Mouse (Mus musculus): ENCODE data around the gene Gm26938. TPM values are rescaled to one million over a fixed set of nuclear protein-coding genes. Genes with fewer than 3 reads are reported as not detected.
A peak's percentile ranks its signal among the peaks of the same experiment; 100 is the strongest.

Gm26938 gene
- polyA plus RNA-seq, 1 experiment from 2014 or later, result not detected

DNA sequence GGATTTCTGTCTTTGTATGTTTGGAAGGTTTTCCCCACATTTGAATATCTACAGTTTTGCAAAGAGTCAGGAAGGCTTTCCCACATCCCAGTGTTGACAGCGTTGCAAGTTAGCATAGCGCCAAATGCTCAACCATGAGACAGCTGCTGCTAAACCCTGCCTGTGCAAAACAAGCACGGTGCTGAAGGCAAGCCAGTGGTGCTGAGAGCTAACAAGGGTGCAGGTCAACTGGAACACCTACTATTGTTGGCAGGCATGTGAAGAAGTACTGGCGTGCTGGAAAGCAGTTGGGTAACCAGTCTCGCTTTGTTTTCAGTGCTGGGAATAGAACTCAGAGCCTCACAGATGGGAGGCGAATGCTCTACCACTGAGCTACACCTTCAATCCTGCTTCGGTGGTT is 9.5 kb upstream of the Gm26938 start:
- WGBS, result 87% methylated on average over 7 of the region's 7 CpGs
- Histone ChIP-seq H3K4me3 (ENCODE audit: low read depth, low read length) (no peak overlapping the region), H3K36me3 (ENCODE audit: control insufficient read depth, insufficient read depth, low read length) (no peaks in the 10 kb centered on the region), H3K27me3 (ENCODE audit: control insufficient read depth, insufficient read depth, low read length) (no peaks in the 10 kb centered on the region), H3K9ac (ENCODE audit: low read length) (no peak overlapping the region), H3K4me1 (ENCODE audit: control insufficient read depth, insufficient read depth, low read length) (no peaks in the 10 kb centered on the region), H3K27ac (ENCODE audit: low read depth, low read length) (no peak overlapping the region), H3K9me3 (ENCODE audit: control insufficient read depth, low read length) (no peaks in the 10 kb centered on the region), H3K4me2 (no peak overlapping the region)
- DNase-seq (ENCODE audit: low spot score, missing footprints) (no peak), ATAC-seq (ENCODE audit: low FRiP score) (no peak)

DNA sequence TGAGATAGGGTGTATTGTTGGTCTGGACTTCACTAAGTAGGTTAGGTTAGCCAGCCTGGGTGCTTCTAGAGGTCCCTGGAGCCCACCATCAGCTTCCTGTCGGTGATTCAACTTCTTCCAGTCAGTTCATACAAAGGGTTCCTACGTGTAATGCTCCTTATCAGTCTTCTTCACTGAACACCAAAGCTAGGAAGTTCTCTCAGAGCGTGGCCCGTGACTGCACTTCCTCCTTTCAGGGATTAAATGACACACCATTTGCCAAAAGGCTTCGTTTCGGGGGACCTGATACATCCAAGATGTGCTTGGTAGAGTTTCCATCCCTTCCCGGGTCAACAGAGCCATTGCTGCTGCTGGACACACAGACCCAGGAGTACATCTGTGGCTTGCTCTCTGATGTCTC is 5.9 kb upstream of the Gm26938 start:
- no peak overlapping the region for H3K4me2 ChIP-seq
- H3K27me3 ChIP-seq (ENCODE audit: control insufficient read depth, insufficient read depth, low read length), result no peaks in the 10 kb centered on the region
- no peaks in the 10 kb centered on the region for H3K9me3 ChIP-seq (ENCODE audit: control insufficient read depth, low read length)
- 83% methylated on average over 7 of the region's 7 CpGs for WGBS
- H3K9ac ChIP-seq (ENCODE audit: low read length), result no peak overlapping the region
- no peaks in the 10 kb centered on the region for H3K36me3 ChIP-seq (ENCODE audit: control insufficient read depth, insufficient read depth, low read length)
- DNase-seq (ENCODE audit: low spot score, missing footprints) (peak; percentile 66), ATAC-seq (ENCODE audit: low FRiP score) (no peak)
- no peaks in the 10 kb centered on the region for H3K4me1 ChIP-seq (ENCODE audit: control insufficient read depth, insufficient read depth, low read length)
- no peak overlapping the region for H3K27ac ChIP-seq (ENCODE audit: low read depth, low read length)
- no peak overlapping the region for H3K4me3 ChIP-seq (ENCODE audit: low read depth, low read length)

DNA sequence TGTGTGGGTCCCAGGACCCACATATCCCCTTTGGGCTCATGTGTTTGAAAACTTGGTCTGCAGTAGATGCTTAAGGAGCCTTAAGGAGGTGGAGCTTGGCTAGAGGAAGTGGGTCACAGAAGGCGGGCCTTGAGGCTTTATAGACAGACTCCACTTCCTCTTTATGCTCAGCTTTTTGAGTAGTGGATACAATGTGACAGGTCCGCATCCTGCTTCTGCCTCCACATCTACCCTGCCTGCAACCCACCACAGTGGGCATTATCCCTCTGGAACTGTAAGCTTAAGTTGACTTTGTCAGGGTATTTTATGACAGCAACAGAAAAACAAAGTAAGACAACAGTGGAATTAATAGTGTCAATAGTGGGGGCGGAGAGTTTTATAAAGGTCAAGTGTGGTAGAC is 4.5 kb upstream of the Gm26938 start:
- H3K4me1 ChIP-seq (ENCODE audit: control insufficient read depth, insufficient read depth, low read length), result peaks cover 4% of the 10 kb centered on the region
- no peak overlapping the region for H3K27ac ChIP-seq (ENCODE audit: low read depth, low read length)
- H3K4me2 ChIP-seq, result no peak overlapping the region
- H3K36me3 ChIP-seq (ENCODE audit: control insufficient read depth, insufficient read depth, low read length), result no peaks in the 10 kb centered on the region
- H3K27me3 ChIP-seq (ENCODE audit: control insufficient read depth, insufficient read depth, low read length), result no peaks in the 10 kb centered on the region
- H3K4me3 ChIP-seq (ENCODE audit: low read depth, low read length), result no peak overlapping the region
- no peaks in the 10 kb centered on the region for H3K9me3 ChIP-seq (ENCODE audit: control insufficient read depth, low read length)
- DNase-seq (ENCODE audit: low spot score, missing footprints) (peak; percentile 26), ATAC-seq (ENCODE audit: low FRiP score) (no peak)
- WGBS, result 88% methylated on average over 3 of the region's 3 CpGs
- H3K9ac ChIP-seq (ENCODE audit: low read length), result no peak overlapping the region

DNA sequence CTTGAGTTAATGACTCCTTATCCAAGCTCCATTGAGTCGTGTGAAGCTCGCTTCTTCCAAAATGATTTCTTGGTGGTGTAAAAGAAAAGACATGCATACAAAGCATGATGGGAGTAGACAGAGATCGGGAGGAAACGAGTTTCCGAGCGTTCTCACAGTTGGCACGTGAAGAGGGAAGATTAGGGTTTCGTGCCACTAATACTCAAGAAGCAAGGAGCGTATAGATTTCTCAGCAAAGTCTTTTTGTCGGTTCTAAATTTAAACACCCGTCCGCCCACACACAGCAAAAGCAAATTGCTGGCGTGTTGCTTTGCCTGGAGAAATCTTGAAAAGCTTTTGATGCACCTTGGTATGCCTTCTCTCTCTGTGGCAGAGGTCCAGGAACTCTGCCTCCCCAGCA is 3.2 kb upstream of the Gm26938 start:
- Histone ChIP-seq H3K4me3 (ENCODE audit: low read depth, low read length) (no peak overlapping the region), H3K4me1 (ENCODE audit: control insufficient read depth, insufficient read depth, low read length) (peaks cover 8% of the 10 kb centered on the region), H3K36me3 (ENCODE audit: control insufficient read depth, insufficient read depth, low read length) (no peaks in the 10 kb centered on the region), H3K27me3 (ENCODE audit: control insufficient read depth, insufficient read depth, low read length) (no peaks in the 10 kb centered on the region), H3K9me3 (ENCODE audit: control insufficient read depth, low read length) (no peaks in the 10 kb centered on the region), H3K9ac (ENCODE audit: low read length) (no peak overlapping the region), H3K4me2 (no peak overlapping the region), H3K27ac (ENCODE audit: low read depth, low read length) (no peak overlapping the region)
- ATAC-seq (ENCODE audit: low FRiP score) (no peak), DNase-seq (ENCODE audit: low spot score, missing footprints) (no peak)
- WGBS, result 87% methylated on average over 13 of the region's 13 CpGs

DNA sequence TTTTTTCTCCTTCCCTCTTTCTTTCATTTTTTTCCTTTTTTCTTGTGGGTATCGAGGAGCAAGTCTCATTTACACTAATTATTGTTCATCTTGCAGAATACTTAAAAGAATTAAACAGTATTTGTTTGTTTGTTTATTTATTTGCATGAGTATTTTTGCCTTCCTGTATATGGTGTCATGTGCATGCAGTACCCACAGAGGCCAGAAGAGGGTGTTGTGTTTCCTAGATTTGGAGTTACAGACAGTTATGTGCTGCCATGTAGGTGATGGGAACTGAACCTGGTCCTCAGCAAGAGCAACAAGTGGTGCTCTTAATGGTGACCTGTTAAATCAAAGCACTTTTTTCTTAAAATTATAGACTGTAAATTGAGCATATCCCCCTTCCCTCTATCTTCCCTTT is 1.4 kb upstream of the Gm26938 start:
- Histone ChIP-seq H3K27ac (ENCODE audit: low read depth, low read length) (no peak overlapping the region), H3K36me3 (ENCODE audit: control insufficient read depth, insufficient read depth, low read length) (peaks cover 4% of the 10 kb centered on the region; the same call in 1 of the 2 replicates), H3K9ac (ENCODE audit: low read length) (no peak overlapping the region), H3K4me3 (ENCODE audit: low read depth, low read length) (no peak overlapping the region), H3K9me3 (ENCODE audit: control insufficient read depth, low read length) (no peaks in the 10 kb centered on the region), H3K27me3 (ENCODE audit: control insufficient read depth, insufficient read depth, low read length) (no peaks in the 10 kb centered on the region), H3K4me1 (ENCODE audit: control insufficient read depth, insufficient read depth, low read length) (peaks cover 8% of the 10 kb centered on the region), H3K4me2 (no peak overlapping the region)
- 91% methylated on average over 1 of the region's 1 CpGs for WGBS
- DNase-seq (ENCODE audit: low spot score, missing footprints) (no peak), ATAC-seq (ENCODE audit: low FRiP score) (no peak)

DNA sequence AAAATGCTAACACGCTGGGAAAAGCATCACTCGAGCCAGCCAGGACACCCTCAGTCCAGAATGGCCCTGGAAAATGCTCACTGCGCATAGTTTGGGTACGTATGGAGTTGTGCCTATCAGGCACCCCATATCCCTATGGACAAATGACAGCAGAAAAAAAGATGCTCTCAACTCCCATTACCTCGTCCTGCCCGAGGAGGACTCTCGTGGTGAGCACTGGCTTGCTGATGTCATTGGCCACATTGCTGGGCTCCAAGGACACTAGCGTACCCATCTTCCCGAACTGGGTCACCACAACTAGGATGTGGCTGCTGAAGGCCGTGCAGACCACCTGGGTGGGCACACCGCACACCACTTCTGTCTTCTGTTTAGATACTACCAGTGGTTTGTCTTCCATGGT is 260 bp downstream of the Gm26938 start:
- H3K9ac ChIP-seq (ENCODE audit: low read length), result peak overlapping the region; percentile 82
- H3K4me2 ChIP-seq, result peak overlapping the region; percentile 90
- H3K36me3 ChIP-seq (ENCODE audit: control insufficient read depth, insufficient read depth, low read length), result peaks cover 6% of the 10 kb centered on the region; the same call in 1 of the 2 replicates
- H3K4me3 ChIP-seq (ENCODE audit: low read depth, low read length), result peak overlapping the region; percentile 75
- peak; percentile 25; the same call in 1 of the 2 replicates for ATAC-seq (ENCODE audit: low FRiP score)
- no peak for DNase-seq (ENCODE audit: low spot score, missing footprints)
- no peaks in the 10 kb centered on the region for H3K9me3 ChIP-seq (ENCODE audit: control insufficient read depth, low read length)
- peaks cover 8% of the 10 kb centered on the region for H3K4me1 ChIP-seq (ENCODE audit: control insufficient read depth, insufficient read depth, low read length)
- 54% methylated on average over 11 of the region's 11 CpGs for WGBS
- H3K27me3 ChIP-seq (ENCODE audit: control insufficient read depth, insufficient read depth, low read length), result no peaks in the 10 kb centered on the region
- no peak overlapping the region for H3K27ac ChIP-seq (ENCODE audit: low read depth, low read length)

DNA sequence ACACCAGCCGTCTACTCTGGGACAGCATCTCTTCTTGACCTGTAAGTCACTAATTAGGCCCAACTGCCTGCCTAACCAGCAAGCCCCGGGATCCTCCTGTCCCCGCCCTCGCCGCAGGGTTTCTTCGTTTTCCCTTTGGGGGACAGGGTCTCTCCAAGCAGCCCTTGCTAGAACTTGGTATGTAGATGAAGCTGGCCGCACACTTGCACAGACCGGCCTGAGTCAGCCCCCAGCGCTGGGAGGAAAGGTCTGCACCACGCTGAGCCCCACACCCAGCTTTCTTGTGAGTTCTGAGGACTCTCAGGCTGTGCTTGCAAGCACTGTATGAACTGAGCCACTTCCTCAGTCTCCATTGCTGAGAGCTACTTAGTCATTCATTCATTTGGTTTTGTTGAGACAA is 1.7 kb downstream of the Gm26938 start:
- Histone ChIP-seq H3K9me3 (ENCODE audit: control insufficient read depth, low read length) (no peaks in the 10 kb centered on the region), H3K4me3 (ENCODE audit: low read depth, low read length) (no peak overlapping the region), H3K4me2 (no peak overlapping the region), H3K27ac (ENCODE audit: low read depth, low read length) (no peak overlapping the region), H3K4me1 (ENCODE audit: control insufficient read depth, insufficient read depth, low read length) (peaks cover 8% of the 10 kb centered on the region), H3K36me3 (ENCODE audit: control insufficient read depth, insufficient read depth, low read length) (peaks cover 6% of the 10 kb centered on the region; the same call in 1 of the 2 replicates), H3K27me3 (ENCODE audit: control insufficient read depth, insufficient read depth, low read length) (no peaks in the 10 kb centered on the region), H3K9ac (ENCODE audit: low read length) (no peak overlapping the region)
- no peak for DNase-seq (ENCODE audit: low spot score, missing footprints)
- ATAC-seq (ENCODE audit: low FRiP score), result no peak
- 93% methylated on average over 10 of the region's 10 CpGs for WGBS

DNA sequence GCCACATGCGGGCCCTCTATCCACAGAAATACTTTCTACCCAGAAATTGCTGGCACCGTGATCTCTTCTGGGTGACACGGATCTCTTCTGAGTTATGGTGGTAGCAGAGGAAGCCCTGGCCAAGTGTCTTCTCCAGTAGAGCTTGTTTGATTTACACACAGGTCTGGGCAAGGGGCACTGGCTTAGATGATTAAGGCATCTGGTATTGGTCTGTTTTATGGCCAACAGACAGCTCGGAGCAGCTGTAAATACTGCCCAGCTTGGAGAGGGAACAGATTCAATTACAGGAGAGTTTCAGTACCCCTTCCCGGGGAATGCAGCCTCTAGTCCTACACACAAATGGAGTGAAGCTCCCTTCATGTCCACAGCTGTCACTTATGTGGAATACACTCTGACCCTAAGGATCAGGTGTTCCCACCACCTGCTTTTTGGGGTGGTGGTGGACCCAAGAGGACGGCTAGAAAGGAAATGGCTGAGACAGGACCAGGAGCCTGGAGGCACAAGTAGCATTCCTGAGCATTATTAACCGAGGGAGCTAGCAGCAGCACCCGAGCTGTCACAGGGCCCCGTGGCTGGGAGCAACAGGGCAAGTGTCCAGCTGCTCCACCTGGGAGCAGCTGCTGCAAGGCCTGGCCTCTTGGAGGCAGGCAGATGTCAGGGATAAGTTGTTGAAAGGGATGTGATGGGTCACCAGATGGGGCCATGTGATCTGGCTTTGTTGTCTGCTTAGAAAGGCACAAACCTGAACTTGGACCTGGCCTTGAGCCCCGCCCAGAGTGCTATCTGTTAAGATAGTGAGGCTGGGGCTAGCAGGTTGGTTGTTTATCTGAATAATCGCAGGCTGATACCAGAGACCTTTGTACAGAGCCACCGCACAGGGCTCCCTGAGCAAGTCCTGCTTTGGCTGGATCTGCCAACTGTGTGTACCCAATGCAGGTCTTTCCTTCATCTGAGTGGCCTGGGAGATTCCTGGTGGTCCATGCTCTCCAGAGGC is 4.4 kb downstream of the Gm26938 start:
- Histone ChIP-seq H3K4me3 (ENCODE audit: low read depth, low read length) (no peak overlapping the region), H3K36me3 (ENCODE audit: control insufficient read depth, insufficient read depth, low read length) (peaks cover 6% of the 10 kb centered on the region; the same call in 1 of the 2 replicates), H3K9me3 (ENCODE audit: control insufficient read depth, low read length) (no peaks in the 10 kb centered on the region), H3K27me3 (ENCODE audit: control insufficient read depth, insufficient read depth, low read length) (no peaks in the 10 kb centered on the region), H3K27ac (ENCODE audit: low read depth, low read length) (no peak overlapping the region), H3K4me2 (no peak overlapping the region), H3K9ac (ENCODE audit: low read length) (no peak overlapping the region), H3K4me1 (ENCODE audit: control insufficient read depth, insufficient read depth, low read length) (peaks cover 8% of the 10 kb centered on the region)
- 86% methylated on average over 12 of the region's 12 CpGs for WGBS
- DNase-seq (ENCODE audit: low spot score, missing footprints) (no peak), ATAC-seq (ENCODE audit: low FRiP score) (no peak)

DNA sequence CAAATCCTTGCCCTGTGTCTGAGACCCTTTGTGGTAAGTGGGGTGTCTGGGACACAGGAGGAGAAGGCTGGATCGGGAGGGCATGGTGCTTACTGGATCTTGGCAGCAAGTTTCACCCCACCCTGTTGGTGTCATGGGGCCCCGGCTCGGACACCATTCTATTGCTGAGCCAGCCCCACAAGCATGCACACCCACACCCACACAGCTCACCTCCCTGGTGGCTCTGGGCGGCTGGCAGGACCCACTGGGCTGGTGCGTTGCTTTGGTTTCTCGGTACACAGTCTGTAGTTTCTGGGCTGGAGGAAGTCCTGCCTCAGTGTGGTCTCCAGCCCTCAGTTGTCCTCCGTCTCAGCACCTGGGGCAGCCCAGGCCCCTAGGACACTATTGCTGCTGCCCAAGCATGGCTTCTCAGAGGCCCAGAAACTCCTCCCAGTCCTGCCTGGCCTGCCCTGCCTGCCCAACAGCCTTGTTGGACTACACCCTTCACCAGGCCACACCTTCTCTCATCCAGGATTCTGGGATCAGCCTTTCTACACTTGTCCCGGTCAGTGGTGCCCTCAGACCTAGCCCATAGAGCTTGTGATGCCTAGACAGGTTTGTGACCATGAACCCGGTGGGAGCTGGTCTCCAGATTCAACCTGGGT is 6.5 kb downstream of the Gm26938 start, which contains the start of gene Tmem184a:
Tmem184a (minus strand) TSS at position 380 of the 644 bp plus-strand sequence.
- no peak for ATAC-seq (ENCODE audit: low FRiP score)
- no peak for DNase-seq (ENCODE audit: low spot score, missing footprints)
- WGBS, result 84% methylated on average over 9 of the region's 9 CpGs

More for the DNA sequence above, 6.5 kb downstream of the Gm26938 start, which contains the start of gene Tmem184a:
- Histone ChIP-seq H3K27ac (ENCODE audit: low read depth, low read length) (no peak within 1 kb of the TSS), H3K4me1 (ENCODE audit: control insufficient read depth, insufficient read depth, low read length) (no peaks in the 10 kb centered on the region), H3K9me3 (ENCODE audit: control insufficient read depth, low read length) (no peaks in the 10 kb centered on the region), H3K4me3 (ENCODE audit: low read depth, low read length) (no peak within 1 kb of the TSS), H3K36me3 (ENCODE audit: control insufficient read depth, insufficient read depth, low read length) (peaks cover 6% of the 10 kb centered on the region; the same call in 1 of the 2 replicates), H3K27me3 (ENCODE audit: control insufficient read depth, insufficient read depth, low read length) (no peaks in the 10 kb centered on the region), H3K9ac (ENCODE audit: low read length) (no peak within 1 kb of the TSS), H3K4me2 (no peak within 1 kb of the TSS)

Data from midbrain, embryonic 11.5 days (tissue).